Mouse (Mus musculus) midbrain, embryonic 14.5 days (tissue): ENCODE measurements around the gene Gm13043. TPM values are rescaled to one million over a fixed set of nuclear protein-coding genes. Genes with fewer than 3 reads are reported as not detected.
"Not testable (repeated sequence)": the region's sequence is repeated elsewhere in the genome, so short reads cannot be mapped to it uniquely, and the experiment has no call there.

Source experiments
- ATAC-seq: fragments of 200-750 bp; cut with Nextera tagmentation; 2 replicates; pipeline ENCODE4 v1.8.0; 2017; ENCODE audit warnings: moderate number of reproducible peaks, moderate library complexity; ENCODE audit not compliant: low FRiP score, low TSS enrichment
- DNase-seq: peaks from one replicate; pipeline ENCODE4 v3.0.0-alpha.2; 2015
- H3K27ac ChIP-seq: fragments of 300-500 bp; sonication (generic); replicated peaks from 2 replicates; pipeline ENCODE4 v1.5.1; 2014; ENCODE audit warnings: mild to moderate bottlenecking, low read depth, low read length, moderate library complexity
- H3K27me3 ChIP-seq: fragments of 300-500 bp; sonication (generic); 2 replicates; pipeline ENCODE4 v1.6.1; 2014; ENCODE audit warnings: low read length, control low read depth, mixed read lengths; ENCODE audit not compliant: control insufficient read depth, insufficient read depth
- H3K36me3 ChIP-seq: fragments of 300-500 bp; sonication (generic); 2 replicates; pipeline ENCODE4 v1.6.1; 2014; ENCODE audit warnings: low read length, control low read depth; ENCODE audit not compliant: control insufficient read depth, insufficient read depth
- H3K4me1 ChIP-seq: fragments of 300-500 bp; sonication (generic); 2 replicates; pipeline ENCODE4 v1.6.1; 2014; ENCODE audit warnings: mild to moderate bottlenecking, antibody characterized with exemption, low read length, control low read depth; ENCODE audit not compliant: control insufficient read depth, insufficient read depth
- H3K4me2 ChIP-seq: fragments of 300-500 bp; sonication (generic); 2 replicates; pipeline ENCODE4 v1.6.1; 2014; ENCODE audit warnings: mild to moderate bottlenecking, low read length, moderate library complexity
- H3K4me3 ChIP-seq: fragments of 300-500 bp; sonication (generic); replicated peaks from 2 replicates; pipeline ENCODE4 v1.5.1; 2014; ENCODE audit warnings: low read depth, low read length
- H3K9ac ChIP-seq: fragments of 300-500 bp; sonication (generic); replicated peaks from 2 replicates; pipeline ENCODE4 v1.6.1; 2014; ENCODE audit warnings: mild to moderate bottlenecking, low read length, moderate library complexity
- H3K9me3 ChIP-seq: fragments of 300-500 bp; sonication (generic); 2 replicates; pipeline ENCODE4 v1.6.1; 2016; ENCODE audit warnings: low read length, control low read depth, mixed read lengths; ENCODE audit not compliant: control insufficient read depth
- WGBS: fragments of 180-500 bp; shearing (Covaris S2); extraction: QIAGEN DNeasy Blood & Tissue Kit; methylation state at CpG from one replicate; pipeline ENCODE4 v1.1.7; 2014; 5-methylcytosine and 5-hydroxymethylcytosine counted together
- polyA plus RNA-seq: library from polyadenylated mRNA; unstranded; fragments of >200 nt; fragmentation: Nextera tagmentation; extraction: Ambion mirVana; gene quantifications from 2 replicates; pipeline ENCODE4 v1.2.1, GENCODE M21; 2014

Gm13043 gene
- polyA plus RNA-seq = not detected in 2 replicates

- ATAC-seq = no peak
Measured at GRCm38 (mm10) chr4:143511043-143511442, at the start of gene Gm13043. Gene Gm13043, plus strand, starts transcription at chr4:143511343.

GRCm38 (mm10) chr4:143535654-143536053 is 24.5 kb downstream of the Gm13043 start, which contains the start of gene Gm13040:
Gene Gm13040, plus strand, starts transcription at chr4:143535954.
- H3K4me1 ChIP-seq, H3K9ac ChIP-seq, H3K9me3 ChIP-seq, ATAC-seq, DNase-seq, H3K36me3 ChIP-seq, H3K27me3 ChIP-seq, H3K4me3 ChIP-seq, H3K4me2 ChIP-seq, H3K27ac ChIP-seq: not testable (repeated sequence)
- no CpG with 5 or more reads among the region's 3 CpGs for WGBS

More at GRCm38 (mm10) chr4:143511043-143511442, at the start of gene Gm13043:
- H3K4me3 ChIP-seq = no peak within 1 kb of the TSS
- H3K27me3 ChIP-seq = no peaks in the 10 kb centered on the region
- H3K9me3 ChIP-seq = no peaks in the 10 kb centered on the region
- no peak within 1 kb of the TSS for H3K9ac ChIP-seq
- no peak for DNase-seq
- WGBS = 84% methylated on average over 3 of the region's 3 CpGs
- H3K27ac ChIP-seq = no peak within 1 kb of the TSS
- H3K4me2 ChIP-seq = no peak within 1 kb of the TSS
- H3K36me3 ChIP-seq = no peaks in the 10 kb centered on the region
- H3K4me1 ChIP-seq = no peaks in the 10 kb centered on the region

- not testable (repeated sequence) for H3K36me3 ChIP-seq, ATAC-seq, H3K4me1 ChIP-seq, H3K4me2 ChIP-seq, H3K9me3 ChIP-seq, H3K27me3 ChIP-seq, H3K27ac ChIP-seq, H3K4me3 ChIP-seq, H3K9ac ChIP-seq, DNase-seq
- no CpG with 5 or more reads among the region's 3 CpGs for WGBS
Measured at GRCm38 (mm10) chr4:143551400-143551799, 40.3 kb downstream of the Gm13043 start, which contains the start of the genes BC080695 and Gm13057. Gene BC080695, plus strand, starts transcription at chr4:143551700. Gene Gm13057, plus strand, starts transcription at chr4:143551709.

Other genes with a start within 250 kb of the Gm13043 start
- 41.4 and 61.2 TPM in 2 replicates for gene Pdpn, start 211.8 kb upstream of the Gm13043 start, polyA plus RNA-seq
- 0.21 and 0.39 TPM in 2 replicates for gene Lrrc38, start 161.6 kb upstream of the Gm13043 start, polyA plus RNA-seq
- gene Pramel1, start 116.9 kb upstream of the Gm13043 start, polyA plus RNA-seq = not detected in 2 replicates
- 14.2 and 22.4 TPM in 2 replicates for gene Pramef8, start 98.9 kb upstream of the Gm13043 start, polyA plus RNA-seq
- not detected in 2 replicates for gene Oog4, start 61.0 kb upstream of the Gm13043 start, polyA plus RNA-seq
- gene Gm13040, start 24.6 kb downstream of the Gm13043 start, polyA plus RNA-seq = not detected in 2 replicates
- gene BC080695, start 40.4 kb downstream of the Gm13043 start, polyA plus RNA-seq = not detected in 2 replicates
- not detected in 2 replicates for gene Gm13057, start 40.4 kb downstream of the Gm13043 start, polyA plus RNA-seq
- not detected in 2 replicates for gene Gm13083, start 103.7 kb downstream of the Gm13043 start, polyA plus RNA-seq
- gene Gm13088, start 145.9 kb downstream of the Gm13043 start, polyA plus RNA-seq = not detected in 2 replicates
- not detected in 2 replicates for gene Gm13089, start 191.4 kb downstream of the Gm13043 start, polyA plus RNA-seq
- not detected in 2 replicates for gene Gm13078, start 208.1 kb downstream of the Gm13043 start, polyA plus RNA-seq